Mouse (Mus musculus) cerebellum, adult 11 months (tissue): ENCODE results near the gene Gfra1.

Experiments
- DNase-seq: peaks from one replicate; pipeline ENCODE4 v3.0.0; 2022

Gfra1 gene

GRCm38 (mm10) chr19:58441246-58441645 lies 14.5 kb downstream of the Gfra1 start:
- DNase-seq: no peak

DNA sequence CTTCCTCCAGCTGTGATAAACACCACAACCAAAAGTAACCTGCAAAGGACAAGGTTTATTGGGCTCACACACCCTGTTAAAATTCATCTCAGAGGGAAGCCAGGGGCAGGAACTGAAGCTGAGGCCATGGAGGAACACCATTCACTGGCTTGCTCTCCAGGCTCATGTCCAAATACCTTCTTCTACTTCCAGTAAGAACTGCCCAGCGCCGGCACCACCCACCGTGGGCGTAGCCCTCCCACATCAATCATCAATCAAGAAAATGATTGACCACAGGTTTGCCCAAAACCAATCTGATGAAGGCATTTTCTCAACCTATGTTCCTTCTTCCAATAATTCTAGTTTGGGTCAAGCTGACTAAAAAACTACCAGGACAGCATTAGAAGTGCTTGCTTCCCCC lies 16.9 kb downstream of the Gfra1 start:
- no peak for DNase-seq

- DNase-seq: no peak
These were observed 18.2 kb downstream of the Gfra1 start for GRCm38 (mm10) chr19:58437441-58438071.

- DNase-seq: no peak
These were observed 18.8 kb downstream of the Gfra1 start for GRCm38 (mm10) chr19:58436874-58437273.

DNA sequence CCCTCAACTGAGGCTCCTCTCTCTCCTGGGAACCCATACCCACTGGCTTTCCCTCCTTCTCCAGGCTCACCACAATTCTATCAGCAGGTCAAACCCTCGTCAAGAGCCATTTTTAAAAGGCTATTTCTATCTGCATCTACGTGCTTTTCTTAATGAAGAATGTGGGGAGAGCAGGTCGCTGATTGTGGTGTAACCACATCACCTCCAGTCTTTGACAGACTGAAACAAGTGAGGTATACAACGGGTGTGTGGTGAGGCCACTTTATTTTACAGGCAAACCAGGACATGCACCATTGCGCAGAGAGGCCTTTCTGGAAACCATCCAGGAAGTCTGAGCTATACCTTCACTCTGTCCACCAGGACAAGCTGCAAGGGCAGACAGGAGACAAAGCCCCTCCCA lies 19.8 kb downstream of the Gfra1 start:
- no peak for DNase-seq

DNA sequence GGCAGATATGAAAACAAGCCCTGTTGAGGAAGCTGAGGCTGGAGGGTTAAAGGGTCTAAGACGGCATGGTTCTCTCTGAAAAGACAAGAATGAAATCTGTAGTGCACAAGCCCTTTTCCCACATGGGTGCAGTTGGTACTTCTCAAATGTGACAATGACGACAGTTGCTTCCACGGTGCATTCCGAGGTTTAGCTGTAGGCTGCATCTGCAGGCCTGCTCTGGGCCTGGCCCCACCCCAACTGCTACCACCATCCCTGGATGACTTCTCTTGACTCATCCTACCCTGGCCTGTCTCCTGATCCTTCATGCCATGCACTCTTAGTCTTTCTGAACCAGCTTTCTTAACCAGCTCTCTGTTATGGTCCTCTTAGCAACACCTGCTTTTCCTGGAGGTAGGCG lies 22.9 kb downstream of the Gfra1 start:
- DNase-seq: no peak

DNA sequence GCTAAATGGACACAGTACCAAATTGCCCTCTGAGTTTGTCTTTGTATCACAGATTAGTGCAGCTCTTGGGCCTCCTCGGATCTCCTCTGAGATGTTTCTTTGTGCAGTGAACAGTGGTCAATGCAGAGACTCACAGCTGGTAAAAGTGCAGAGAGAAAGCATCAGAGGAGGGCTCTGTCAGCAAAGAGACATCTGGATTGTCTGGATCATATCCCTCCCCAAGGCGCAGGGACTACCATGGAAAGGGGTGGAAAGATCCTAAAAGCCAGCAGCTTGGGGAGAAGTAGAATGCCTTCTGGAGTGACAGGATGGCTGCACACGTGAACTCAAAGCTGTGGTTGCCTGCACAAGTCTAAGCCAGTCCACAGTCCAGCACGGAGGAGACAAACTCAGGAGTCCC lies 27.2 kb downstream of the Gfra1 start:
- no peak for DNase-seq

- no peak for DNase-seq
These were observed 28.4 kb downstream of the Gfra1 start for GRCm38 (mm10) chr19:58427348-58427747.

GRCm38 (mm10) chr19:58424928-58425327 lies 30.8 kb downstream of the Gfra1 start:
- no peak for DNase-seq

DNA sequence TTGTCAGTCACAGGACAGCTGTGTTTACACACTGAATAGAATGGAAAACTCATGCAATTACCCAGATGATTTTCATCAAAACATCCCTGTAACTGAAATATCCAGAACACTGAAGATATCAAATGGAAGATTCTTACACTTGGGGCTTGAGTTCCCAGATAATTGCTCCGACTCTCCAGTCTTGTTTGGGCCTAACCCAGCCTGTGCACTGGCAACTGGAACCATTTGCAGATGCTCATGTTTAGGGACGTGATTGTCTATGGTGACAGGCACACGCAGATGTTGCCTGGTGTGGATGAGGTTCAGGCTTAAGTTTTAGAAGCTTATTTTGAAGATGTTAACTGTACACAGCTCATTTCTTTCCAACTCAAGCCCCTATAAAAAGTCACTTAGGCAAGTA lies 31.5 kb downstream of the Gfra1 start:
- DNase-seq: no peak

DNA sequence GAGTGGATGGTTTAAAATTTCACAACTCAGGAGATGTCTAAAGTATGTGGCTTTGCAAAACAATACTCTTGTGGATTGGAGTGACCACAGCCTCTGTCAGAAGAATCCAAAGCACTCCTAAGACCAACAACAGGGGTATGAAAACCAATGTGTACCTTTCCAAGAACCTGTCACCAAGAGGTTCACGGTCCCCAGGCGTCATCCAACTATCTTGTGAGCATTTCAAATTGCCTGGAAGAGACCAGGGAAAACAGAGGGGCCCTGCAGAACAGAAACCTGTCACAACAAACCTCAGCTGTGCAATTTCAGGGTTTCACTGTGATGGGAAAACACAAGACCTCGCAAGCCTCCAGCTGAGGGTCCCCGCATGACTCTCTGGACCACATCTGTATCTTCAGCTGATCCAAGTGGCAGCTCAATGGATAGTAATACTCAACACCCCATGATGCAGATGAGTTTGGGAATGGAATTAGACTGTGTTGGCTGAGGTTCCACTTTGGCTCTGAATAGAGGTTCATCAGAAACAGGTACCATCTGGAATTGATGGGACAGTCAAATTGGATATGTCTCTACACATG lies 32.7 kb downstream of the Gfra1 start:
- no peak for DNase-seq

DNA sequence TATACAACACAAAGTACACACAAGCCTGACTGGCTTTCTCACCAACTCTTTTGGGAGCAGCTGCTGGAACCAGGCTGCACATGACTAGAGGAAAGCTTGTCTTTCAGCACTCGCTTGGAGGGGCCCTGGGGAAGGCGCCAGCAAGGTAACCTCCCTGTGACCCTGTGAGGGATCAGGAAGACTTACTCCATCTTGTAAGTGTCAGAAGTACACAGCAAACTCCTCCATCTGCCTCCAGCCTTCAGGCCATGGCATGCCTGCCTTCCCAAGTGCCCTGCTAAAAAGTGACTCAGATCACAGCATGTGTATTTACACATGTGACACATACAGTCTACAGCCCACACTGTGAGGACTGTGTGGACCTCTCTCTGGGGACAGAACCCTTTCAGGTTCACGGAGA lies 36.0 kb downstream of the Gfra1 start:
- DNase-seq: no peak

DNA sequence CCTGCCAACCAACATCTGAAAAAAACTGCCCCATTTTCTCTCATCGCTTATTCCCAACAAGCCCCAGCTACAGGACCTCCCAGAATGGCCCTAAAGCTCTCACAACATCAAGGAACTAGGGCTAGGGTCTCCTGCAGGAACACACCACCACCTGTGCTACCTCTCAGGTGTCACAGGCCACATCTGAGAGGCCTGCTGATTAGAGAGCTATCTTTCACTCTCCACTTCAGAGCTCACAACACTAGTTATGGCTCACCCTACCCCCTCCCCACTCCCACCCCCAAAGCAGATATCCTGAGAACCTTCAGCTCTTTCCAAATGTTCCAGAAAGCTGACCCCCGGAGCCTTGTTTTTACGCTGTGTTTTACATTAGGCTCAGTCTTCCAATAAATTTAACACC lies 36.4 kb downstream of the Gfra1 start:
- no peak for DNase-seq

DNA sequence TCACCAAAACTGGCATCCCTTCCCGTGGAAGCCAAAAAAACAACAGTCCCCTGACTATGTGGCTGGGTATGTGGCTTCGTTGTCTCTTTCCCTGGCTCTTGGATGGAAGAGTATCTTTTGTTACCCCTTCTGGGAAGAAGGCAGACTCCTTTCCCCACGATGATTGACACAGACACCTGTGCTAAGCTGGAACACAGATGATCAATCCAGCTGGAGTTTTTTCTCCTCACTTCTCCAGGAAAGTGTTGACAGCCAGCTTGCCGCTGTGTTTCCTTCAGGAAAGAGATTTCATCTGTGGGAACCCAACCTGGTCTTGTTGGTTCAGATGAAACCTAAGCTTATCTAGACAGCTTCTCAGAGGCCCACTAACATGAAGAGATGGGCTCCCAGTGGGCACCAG lies 40.5 kb downstream of the Gfra1 start:
- DNase-seq: no peak

- DNase-seq: no peak
These were observed 41.0 kb downstream of the Gfra1 start for GRCm38 (mm10) chr19:58414733-58415132.

DNA sequence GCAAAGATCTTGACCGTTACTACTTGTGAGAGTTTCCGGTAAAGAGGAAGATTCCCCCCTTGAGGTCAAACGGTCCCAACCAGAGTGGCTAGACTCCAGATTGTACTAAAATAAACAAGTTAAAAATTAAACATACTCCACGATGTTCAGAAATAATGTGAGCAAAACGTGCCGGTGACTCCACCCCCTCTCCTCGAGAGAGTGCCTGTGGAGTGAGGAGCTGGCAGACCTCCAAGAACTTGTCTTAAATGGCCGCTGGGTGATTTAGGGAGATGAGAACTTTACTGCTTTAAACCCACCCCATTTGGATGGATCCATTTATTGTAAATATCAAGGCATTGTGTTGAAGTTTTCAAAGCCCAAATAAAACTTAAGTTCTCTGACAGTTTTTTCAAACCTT lies 42.4 kb downstream of the Gfra1 start:
- no peak for DNase-seq

GRCm38 (mm10) chr19:58412811-58413210 lies 42.9 kb downstream of the Gfra1 start:
- no peak for DNase-seq

GRCm38 (mm10) chr19:58406726-58407125 lies 49.0 kb downstream of the Gfra1 start:
- no peak for DNase-seq

DNA sequence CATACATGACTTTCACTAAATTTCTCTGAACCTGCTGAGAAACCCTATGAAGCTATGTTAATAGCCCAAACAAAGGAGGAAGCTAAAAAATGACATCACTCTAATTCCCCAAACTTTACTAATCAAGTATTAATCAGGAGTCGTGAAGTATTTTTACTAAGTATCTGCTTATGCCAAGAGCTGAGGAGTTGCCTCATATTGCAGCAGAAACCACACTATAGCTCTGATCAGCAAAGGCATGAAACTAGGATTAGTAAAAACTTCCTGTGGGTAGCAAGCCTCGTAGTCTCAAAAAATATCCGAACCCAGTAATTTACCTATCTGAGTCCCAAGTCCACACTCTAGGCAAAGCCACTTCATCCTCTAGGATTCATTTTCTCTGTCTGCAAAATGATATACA lies 55.5 kb downstream of the Gfra1 start:
- DNase-seq: no peak

DNA sequence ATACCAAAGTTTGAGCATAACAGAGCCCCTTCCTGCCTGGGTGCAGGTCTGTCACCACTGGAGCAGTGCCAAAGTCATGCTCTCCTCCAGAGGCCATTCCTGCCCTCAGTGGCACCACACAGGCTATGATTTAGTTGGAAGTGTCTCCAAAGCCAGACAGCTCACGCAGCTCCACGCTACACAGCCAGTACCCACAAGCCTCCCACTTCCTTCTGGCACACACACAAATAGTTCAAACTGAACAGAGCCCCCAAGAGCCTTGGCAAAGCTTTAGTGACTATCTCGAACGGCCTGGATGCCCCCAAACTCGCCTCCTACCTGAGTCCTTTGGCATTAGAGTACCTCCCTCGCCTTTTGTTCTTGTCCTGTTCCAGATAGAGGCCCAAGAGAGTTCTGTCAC lies 56.5 kb downstream of the Gfra1 start:
- no peak for DNase-seq

DNA sequence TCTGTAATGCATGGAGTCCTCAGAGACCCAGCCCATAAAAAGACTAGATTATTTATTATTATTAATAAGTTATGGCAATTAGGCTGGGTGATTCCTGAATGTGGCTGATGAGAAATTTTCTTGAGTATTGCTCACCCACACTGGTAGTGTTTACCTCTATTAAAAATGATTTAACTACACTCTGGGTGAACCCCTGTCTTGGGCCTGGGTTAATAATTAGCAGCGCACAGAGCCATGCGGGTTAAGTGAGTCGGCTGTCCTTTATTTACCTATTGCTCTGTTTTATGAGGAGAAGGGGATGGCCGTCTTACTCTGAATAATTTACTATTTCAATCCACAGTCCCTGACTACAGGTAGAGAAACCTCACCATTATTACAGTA lies 59.1 kb downstream of the Gfra1 start:
- DNase-seq: no peak

GRCm38 (mm10) chr19:58395785-58396603 lies 59.7 kb downstream of the Gfra1 start:
- no peak for DNase-seq

- DNase-seq: no peak
These were observed 62.6 kb downstream of the Gfra1 start for GRCm38 (mm10) chr19:58393121-58393520.

DNA sequence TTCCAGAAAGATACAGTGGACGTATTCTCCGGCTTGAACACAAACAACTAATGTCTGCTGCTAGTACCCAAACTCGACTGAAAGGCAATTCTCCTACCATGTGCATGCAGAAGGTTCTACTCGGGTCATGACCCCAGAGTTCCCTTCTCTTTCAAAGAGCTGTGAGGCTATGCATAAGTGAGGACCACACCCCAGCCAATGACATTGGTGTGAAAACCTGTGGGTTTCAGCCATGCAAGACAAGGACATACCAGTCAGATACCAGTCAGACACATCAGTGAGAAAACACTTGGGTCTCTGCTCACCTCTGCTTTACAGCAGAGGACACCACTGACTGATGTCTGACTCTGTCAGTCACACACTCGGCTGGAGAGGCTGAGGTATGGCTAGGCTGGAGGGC lies 63.9 kb downstream of the Gfra1 start:
- DNase-seq: no peak

DNA sequence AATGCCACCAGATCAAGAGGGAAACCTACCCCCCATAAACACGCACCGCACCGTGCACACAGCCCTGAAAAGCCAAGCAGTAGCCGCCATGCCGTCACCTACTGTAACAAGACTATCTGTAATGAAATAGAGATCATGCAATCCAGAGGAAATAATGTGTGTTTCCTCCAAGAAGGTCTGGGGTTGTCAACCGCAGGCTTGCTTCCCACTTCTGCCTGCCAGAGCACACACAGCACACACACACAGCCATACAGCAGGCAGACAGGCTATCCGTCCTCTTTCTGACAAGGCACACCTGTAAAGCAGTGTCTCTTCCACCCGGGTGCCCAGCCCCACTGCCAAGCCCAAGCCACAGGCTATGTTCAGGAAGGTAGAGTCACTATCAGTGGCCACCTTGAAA lies 66.2 kb downstream of the Gfra1 start:
- DNase-seq: no peak
